In the genomic region with DNA sequence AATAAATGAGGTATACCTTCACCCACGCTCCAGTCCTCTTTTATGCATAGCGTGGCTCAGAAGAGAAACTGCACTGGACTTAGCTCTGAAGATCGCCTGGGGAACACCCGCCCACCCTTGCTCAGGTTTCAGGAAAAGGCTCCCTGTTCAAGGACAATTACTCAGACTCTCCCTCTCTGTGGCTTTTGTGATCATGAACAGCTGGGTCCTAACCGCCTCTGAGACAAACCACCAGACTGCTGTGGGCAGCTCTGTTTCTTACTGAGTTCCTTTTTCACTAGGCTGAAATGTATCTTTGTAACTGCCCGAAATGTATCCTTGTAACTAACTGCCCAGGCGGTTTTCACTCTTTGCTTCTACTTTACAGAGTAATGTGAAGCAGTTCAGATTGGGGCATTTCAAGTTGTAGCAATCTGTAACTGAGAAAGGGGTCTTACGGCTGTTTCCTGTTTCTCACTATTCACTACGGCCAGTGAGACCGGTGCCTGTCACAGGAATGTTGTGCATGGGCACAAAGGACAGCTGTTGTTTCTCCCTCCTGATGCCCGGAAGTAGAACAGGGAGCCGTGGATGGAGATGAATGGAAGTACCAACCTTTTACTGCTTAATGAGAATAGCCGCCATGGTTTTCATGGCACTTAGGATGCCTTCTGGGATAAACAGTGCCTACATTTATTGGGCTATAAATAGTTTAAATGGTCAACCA, we compare ENCODE assay signal across 8 mouse cellular contexts. TPM values are rescaled to one million over a fixed set of nuclear protein-coding genes. Genes with fewer than 3 reads are reported as not detected.
DNase-seq lines count a peak whose midpoint lies in the region; ATAC-seq and TF ChIP-seq lines count a peak whose summit lies in the region.

No protein-coding gene starts in this region.

- no peak for TF ChIP-seq RAD21 in CH12.LX (IDR thresholded peaks at IDR 0.05; ENCODE audit: low read depth, low read length)

- no peak for TF ChIP-seq POLR2A in CH12.LX (IDR thresholded peaks at IDR 0.05; ENCODE audit: low read depth, low read length)

- DNase-seq in CH12.LX (ENCODE audit: extremely low read depth): peak; percentile 75
- peak; percentile 50 to 88 for DNase-seq in left cerebral cortex, postnatal 25 days (ENCODE audit: low spot score in 2 of 2)
- no peak for DNase-seq in gastrocnemius, postnatal 25 days
- DNase-seq in gastrocnemius, postnatal 36 days: no peak

- H3K4me1 ChIP-seq in hindbrain, embryonic 12.5 days: 0 out of 2 replicates have a peak, but pooled peaks cover 3% of the 10 kb centered on the region
- H3K4me1 ChIP-seq in hindbrain, embryonic 13.5 days (replicated peaks): no peaks in the 10 kb centered on the region
- H3K4me1 ChIP-seq in CH12.LX (ENCODE audit: control insufficient read depth in 1 of 2, insufficient read depth in 2 of 2): peaks cover 2 to 20% of the 10 kb centered on the region in 2 experiments

- 57% methylated on average over 13 of the region's 13 CpGs for WGBS in hindbrain, embryonic 12.5 days
- WGBS in hindbrain, embryonic 13.5 days: 62% methylated on average over 13 of the region's 13 CpGs

- H3K4me3 ChIP-seq in hindbrain, embryonic 12.5 days: no peak overlapping the region
- no peak overlapping the region for H3K4me3 ChIP-seq in hindbrain, embryonic 13.5 days
- no peak overlapping the region for H3K4me3 ChIP-seq in CH12.LX (replicated peaks in 1 of 3; ENCODE audit: low read depth in 2 of 3, low read length in 2 of 3, poor library complexity in 1 of 3)

- no peak overlapping the region for H3K4me2 ChIP-seq in hindbrain, embryonic 12.5 days (replicated peaks)
- H3K4me2 ChIP-seq in hindbrain, embryonic 13.5 days: no peak overlapping the region
- H3K4me2 ChIP-seq in CH12.LX (ENCODE audit: insufficient read depth, low read depth, poor library complexity, severe bottlenecking): no peak overlapping the region; the same call in 1 of the 2 replicates

- intact Hi-C loops in left cerebral cortex, postnatal 25 days (cut with DNase I): no loop called here
- intact Hi-C loops in gastrocnemius, postnatal 36 days (cut with DNase I): no loop called here

- H3K9me3 ChIP-seq in hindbrain, embryonic 12.5 days (replicated peaks): 0 out of 2 replicates have a peak, but pooled peaks cover 2% of the 10 kb centered on the region
- H3K9me3 ChIP-seq in hindbrain, embryonic 13.5 days: 0 out of 2 replicates have a peak, but pooled peaks cover 3% of the 10 kb centered on the region
- H3K9me3 ChIP-seq in CH12.LX (replicated peaks; ENCODE audit: low read length): peaks cover 7% of the 10 kb centered on the region

- no peak for ATAC-seq in hindbrain, embryonic 12.5 days (ENCODE audit: low FRiP score)
- ATAC-seq in hindbrain, embryonic 13.5 days (ENCODE audit: low FRiP score): no peak
- peak; percentile 90 for ATAC-seq in common myeloid progenitor, adult 5-6 weeks (replicated peaks; ENCODE audit: low read depth, poor library complexity, severe bottlenecking)
- no peak for ATAC-seq in inflammation-experienced regulatory T-cells, adult 6 months

- no peak overlapping the region for H3K9ac ChIP-seq in hindbrain, embryonic 12.5 days
- H3K9ac ChIP-seq in hindbrain, embryonic 13.5 days: no peak overlapping the region
- H3K9ac ChIP-seq in CH12.LX (ENCODE audit: insufficient read depth, low read depth): no peak overlapping the region

- no peak for TF ChIP-seq CTCF in CH12.LX (conservative IDR thresholded peaks at IDR 0.05 in 1 of 2, IDR thresholded peaks at IDR 0.05 in 1 of 2; ENCODE audit: low read depth in 2 of 2, low read length in 2 of 2)

- in situ Hi-C loops in CH12.LX (cut with MboI; ENCODE audit: low pct_ligation_motif_present, low pct_unique_long_range_greater_than_20kb, low sequenced_read_pairs): no loop called here

- H3K27me3 ChIP-seq in hindbrain, embryonic 12.5 days: no peaks in the 10 kb centered on the region
- H3K27me3 ChIP-seq in hindbrain, embryonic 13.5 days: no peaks in the 10 kb centered on the region
- H3K27me3 ChIP-seq in CH12.LX (replicated peaks): no peaks in the 10 kb centered on the region

- TF ChIP-seq EP300 in CH12.LX (IDR thresholded peaks at IDR 0.05; ENCODE audit: low read length): peak; percentile 70

- H3K79me2 ChIP-seq in CH12.LX (replicated peaks; ENCODE audit: control insufficient read depth, extremely low read depth, insufficient read depth, poor library complexity, severe bottlenecking): no peaks in the 10 kb centered on the region

- no peaks in the 10 kb centered on the region for H3K36me3 ChIP-seq in hindbrain, embryonic 12.5 days
- no peaks in the 10 kb centered on the region for H3K36me3 ChIP-seq in hindbrain, embryonic 13.5 days
- H3K36me3 ChIP-seq in CH12.LX (replicated peaks in 1 of 2; ENCODE audit: control insufficient read depth in 1 of 2, insufficient read depth in 1 of 2, low read length in 1 of 2): no peaks in the 10 kb centered on the region

- dilution Hi-C loops in CH12.LX (cut with MboI; ENCODE audit: extremely low pct_ligation_motif_present, extremely low pct_unique_long_range_greater_than_20kb, low sequenced_read_pairs): no loop called here

- H3K27ac ChIP-seq in hindbrain, embryonic 12.5 days: peak overlapping the region; percentile 13; the same call in 1 of the 2 replicates
- no peak overlapping the region for H3K27ac ChIP-seq in hindbrain, embryonic 13.5 days
- no peak overlapping the region for H3K27ac ChIP-seq in CH12.LX (ENCODE audit: insufficient read depth, low read depth)

TF ChIP-seq in CH12.LX, 34 proteins besides CTCF, POLR2A, EP300 and RAD21:
- TF ChIP-seq NRF1 (IDR thresholded peaks at IDR 0.05; ENCODE audit: low read depth, low read length) (no peak), ETS1 (conservative IDR thresholded peaks at IDR 0.05; ENCODE audit: low read depth, low read length) (peak; percentile 87), JUN (IDR thresholded peaks at IDR 0.05; ENCODE audit: insufficient read depth, low read depth, low read length) (no peak), TBP (conservative IDR thresholded peaks at IDR 0.05; ENCODE audit: low read depth, low read length) (peak; percentile 55; the same call in 1 of the 2 replicates), IRF4 (IDR thresholded peaks at IDR 0.05; ENCODE audit: low read depth, low read length) (peak; percentile 15; the same call in 1 of the 2 replicates), TCF12 (IDR thresholded peaks at IDR 0.05; ENCODE audit: low read depth, low read length) (peak; percentile 54; the same call in 1 of the 2 replicates)

RNA-seq across cellular contexts. Expression of gene Lhfpl2, which starts 59.3 kb away (rescaled TPM):
- polyA plus RNA-seq in hindbrain, embryonic 12.5 days (2016; fragmentation: Nextera tagmentation; extraction: Ambion mirVana): 30.1 and 36.3 TPM in 2 replicates
- polyA plus RNA-seq in hindbrain, embryonic 13.5 days (2015; fragmentation: Nextera tagmentation; extraction: Ambion mirVana): 17.6 and 18.4 TPM in 2 replicates
- total RNA-seq in CH12.LX (2012; rRNA removed) (not detected in 2 replicates), CH12.LX (2014; rRNA removed) (not detected in 2 replicates)
- not detected in 2 replicates for polyA plus RNA-seq in CH12.LX (2012; ENCODE audit: insufficient read length, low read depth)
- total RNA-seq in common myeloid progenitor, adult 5-6 weeks (2017): 13.2 and 17.6 TPM in 2 replicates
- 10 to 100 TPM; 13.2 to 18.7 TPM for total RNA-seq in left cerebral cortex, postnatal 25 days (2021)
- not detected for polyA plus RNA-seq in inflammation-experienced regulatory T-cells, adult 6 months (2017; shearing (Covaris generic))
- 1 to 10 TPM; 5.3 to 6.7 TPM for total RNA-seq in gastrocnemius, postnatal 25 days (2021)
- total RNA-seq in gastrocnemius, postnatal 36 days (2021): 1 to 10 TPM; 2.6 to 2.8 TPM

Comparison
In these comparisons a context has a peak if more than half of its experiments do, and no peak if none do; other contexts are left out.
1. DNase-seq: peak in CH12.LX (single experiment) and left cerebral cortex, postnatal 25 days (2 of 2); none in gastrocnemius, postnatal 25 days (single experiment) and gastrocnemius, postnatal 36 days (0 of 2).